Mouse (Mus musculus) retina, embryonic 14.5 days (tissue): ENCODE results near the gene Spatc1l.

Experiments used
- DNase-seq: peaks from one replicate; pipeline ENCODE4 v3.0.0-alpha.2; 2015; ENCODE audit warnings: low spot score

The Spatc1l gene

GRCm38 (mm10) chr10:76561972-76562371, at the start of gene Spatc1l:
Gene Spatc1l (plus strand): TSS chr10:76562272.
- DNase-seq = no peak

GRCm38 (mm10) chr10:76512965-76513583, 49.0 kb upstream of the Spatc1l start:
- peak; percentile 89 for DNase-seq

GRCm38 (mm10) chr10:76530922-76531321, 31.1 kb upstream of the Spatc1l start:
- DNase-seq = no peak

GRCm38 (mm10) chr10:76531375-76531774, 30.7 kb upstream of the Spatc1l start, which contains the start of gene Lss:
Gene Lss (plus strand): TSS chr10:76531588.
- DNase-seq = peak; percentile 98

DNA sequence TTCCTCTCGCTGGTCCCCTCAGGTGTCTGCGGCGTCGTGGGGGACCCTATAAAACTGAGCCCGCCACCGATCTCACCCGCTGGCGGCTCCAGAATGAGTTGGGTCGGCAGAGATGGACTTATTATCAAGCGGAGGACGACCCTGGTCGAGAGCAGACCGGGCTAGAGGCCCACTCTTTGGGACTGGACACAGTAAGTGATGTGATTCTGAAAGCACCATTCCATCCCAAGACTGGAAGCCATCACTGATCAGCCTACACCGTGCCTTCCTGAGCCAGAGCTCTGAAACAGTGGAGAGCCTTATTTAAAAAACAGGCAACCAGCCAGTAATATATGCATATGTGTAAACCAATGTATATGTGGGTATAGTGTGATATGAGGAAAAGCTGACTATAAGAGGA, 30.2 kb upstream of the Spatc1l start:
- no peak for DNase-seq

GRCm38 (mm10) chr10:76535526-76535925, 26.5 kb upstream of the Spatc1l start:
- no peak for DNase-seq

DNA sequence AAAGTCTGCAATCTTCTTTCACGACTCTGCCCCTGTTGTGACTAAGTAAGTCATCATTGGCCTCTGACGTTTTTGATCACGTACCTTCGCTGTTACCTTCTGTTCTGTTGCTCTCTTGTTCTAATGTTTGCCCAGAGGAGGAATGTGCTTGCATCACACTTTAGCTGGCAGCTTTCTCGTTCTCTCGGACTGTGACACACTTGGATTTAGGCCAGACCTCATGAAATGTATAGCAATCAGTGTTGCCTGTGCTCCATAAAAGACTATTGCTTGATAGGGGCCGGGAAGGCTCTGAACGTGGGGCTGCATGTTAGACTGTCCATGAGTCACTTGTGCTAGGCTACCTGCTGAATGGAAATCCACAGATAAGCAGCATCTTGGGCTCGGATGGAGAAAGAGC, 24.5 kb upstream of the Spatc1l start:
- DNase-seq = no peak

GRCm38 (mm10) chr10:76541336-76542085, 20.6 kb upstream of the Spatc1l start:
- no peak for DNase-seq

DNA sequence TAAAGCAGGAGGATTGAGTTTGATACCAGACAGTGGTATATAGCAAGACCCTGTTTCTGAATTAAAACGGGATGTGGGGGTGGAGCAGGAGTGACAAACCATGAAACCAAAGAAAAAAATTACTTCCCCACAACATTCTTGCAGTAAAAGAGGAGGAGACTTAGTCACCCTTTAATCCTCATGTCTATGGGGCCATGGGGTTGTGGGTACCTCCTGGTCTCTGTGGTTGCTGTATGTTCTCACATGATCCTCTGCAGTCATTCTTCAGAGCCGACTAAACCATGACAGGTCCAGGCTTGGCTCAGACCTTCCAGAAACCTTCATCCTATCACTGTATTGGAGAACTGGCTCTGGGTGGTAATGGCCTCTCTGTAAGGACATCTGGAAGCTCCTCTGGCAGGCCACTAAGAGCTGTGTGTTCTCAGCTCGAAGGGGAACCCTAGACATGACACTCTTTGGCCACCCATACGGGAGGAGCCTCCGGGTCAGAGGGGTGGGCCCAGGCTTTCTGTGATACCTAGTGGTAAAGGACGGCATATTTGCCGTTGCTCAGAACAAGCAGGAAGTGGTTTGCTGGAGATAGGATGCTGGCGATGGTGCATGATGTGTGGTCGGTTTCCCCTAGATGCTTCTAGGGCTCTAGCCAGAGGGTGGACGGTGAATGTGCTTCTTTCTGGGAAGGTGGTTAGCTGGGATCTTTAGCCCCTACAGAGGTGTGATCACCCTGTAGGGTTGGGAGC, 19.3 kb upstream of the Spatc1l start:
- DNase-seq = no peak

GRCm38 (mm10) chr10:76546566-76546965, 15.5 kb upstream of the Spatc1l start:
- no peak for DNase-seq

DNA sequence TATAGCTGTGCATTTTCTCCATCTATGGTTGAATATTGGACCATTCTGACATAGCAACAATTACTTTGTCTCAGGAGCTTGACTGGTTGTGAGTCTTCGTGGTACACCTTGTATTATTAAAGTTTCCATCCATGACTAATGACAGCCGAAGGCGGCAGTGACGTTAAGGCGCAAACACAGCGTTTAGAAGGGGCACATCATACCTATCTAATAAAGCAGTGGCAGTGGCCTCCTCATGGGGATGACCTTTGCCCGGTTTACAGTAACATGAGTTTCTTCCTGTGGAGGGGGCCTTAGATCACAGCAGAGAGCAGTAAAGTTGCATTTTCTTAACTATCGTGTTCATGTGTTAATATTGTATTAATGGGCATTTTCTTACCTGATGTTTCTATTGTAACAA, 13.9 kb upstream of the Spatc1l start:
- no peak for DNase-seq

- peak; percentile 9 for DNase-seq
Observed at GRCm38 (mm10) chr10:76550458-76550857, 11.6 kb upstream of the Spatc1l start.

DNA sequence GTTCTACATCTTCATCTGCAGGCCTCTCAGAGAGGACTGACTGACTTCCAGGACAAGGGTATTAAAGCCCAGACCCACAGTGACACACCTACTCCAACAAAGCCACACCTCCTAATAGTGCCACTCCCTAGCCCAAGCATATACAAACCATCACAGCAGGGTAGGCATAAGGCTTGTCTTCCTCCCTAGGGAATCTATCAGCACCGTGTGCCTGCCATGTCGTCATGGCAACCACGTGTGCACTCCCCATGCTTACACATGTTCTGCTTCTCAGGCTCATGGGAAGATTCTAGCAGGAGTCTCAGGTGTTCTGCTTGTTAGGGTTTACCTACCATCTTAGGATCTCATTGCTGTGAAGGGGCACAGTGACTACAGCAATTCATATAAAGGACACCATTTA, 10.5 kb upstream of the Spatc1l start:
- no peak for DNase-seq

- DNase-seq = no peak
Observed at GRCm38 (mm10) chr10:76554061-76554460, 8.0 kb upstream of the Spatc1l start.

GRCm38 (mm10) chr10:76569996-76570685, 8.1 kb downstream of the Spatc1l start:
- no peak for DNase-seq

- DNase-seq = no peak
Observed at GRCm38 (mm10) chr10:76571070-76571469, 9.0 kb downstream of the Spatc1l start.

GRCm38 (mm10) chr10:76572151-76572550, 10.1 kb downstream of the Spatc1l start:
- no peak for DNase-seq

DNA sequence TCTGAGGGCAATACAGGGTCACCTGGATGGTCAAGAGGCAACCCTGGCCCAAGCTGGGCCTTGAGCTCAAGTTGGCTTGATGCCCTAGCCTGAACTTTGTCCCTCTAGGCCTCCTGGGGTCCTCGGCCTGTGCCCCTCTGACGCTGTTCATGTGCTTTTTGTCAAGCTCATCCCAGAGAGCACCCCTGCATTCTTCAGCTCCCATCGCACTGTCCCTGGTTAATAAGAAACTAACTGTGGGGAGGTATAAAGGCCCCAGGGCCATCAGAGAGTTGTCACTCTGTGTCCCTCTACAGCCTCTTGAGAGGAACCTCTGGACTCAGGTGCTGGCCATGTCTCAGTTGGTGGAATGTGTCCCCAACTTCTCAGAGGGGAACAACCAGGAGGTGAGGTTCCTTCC, 13.3 kb downstream of the Spatc1l start, which contains the start of gene Ftcd:
TSS of gene Ftcd (plus strand) at position 275 of the 400 bp plus-strand sequence.
- DNase-seq = no peak

DNA sequence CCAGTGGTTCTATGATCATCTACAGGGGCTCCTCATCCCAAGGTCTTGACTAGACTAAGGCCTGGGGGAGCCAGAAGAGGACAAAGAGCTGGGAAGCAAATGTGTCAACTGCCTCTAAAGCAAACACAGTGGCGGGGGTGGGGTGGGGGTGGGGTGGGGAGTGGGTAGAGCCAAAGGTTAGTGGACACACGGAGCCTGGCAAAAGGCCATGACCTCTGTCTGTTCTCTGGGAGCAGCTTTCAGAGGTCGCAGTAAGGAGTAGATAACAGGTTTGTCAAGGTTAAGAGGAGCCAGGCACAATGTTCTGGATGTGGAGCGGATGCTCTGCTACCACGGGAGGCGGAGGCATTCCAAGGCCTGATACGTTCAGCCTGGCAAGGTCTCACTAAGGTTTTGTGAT, 14.8 kb downstream of the Spatc1l start:
- no peak for DNase-seq

DNA sequence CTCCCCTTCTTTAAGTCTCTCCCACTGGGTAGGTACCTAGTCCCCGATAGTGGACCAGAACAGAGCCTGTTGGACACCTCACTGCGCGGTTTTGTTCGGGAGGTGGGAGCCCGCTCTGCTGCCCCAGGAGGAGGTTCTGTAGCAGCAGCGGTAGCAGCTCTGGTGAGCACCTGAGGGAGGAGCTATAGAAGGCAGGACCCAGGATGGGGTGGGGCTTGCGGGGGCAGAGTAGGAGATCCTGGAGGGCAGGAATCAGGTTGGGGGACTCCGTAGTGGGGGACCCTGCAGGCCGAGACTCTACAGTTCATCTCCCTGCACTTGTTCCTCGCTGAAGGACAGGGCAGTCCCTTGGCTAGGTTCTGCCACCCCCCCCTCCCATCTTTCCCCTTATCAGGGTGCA, 22.1 kb downstream of the Spatc1l start:
- peak; percentile 2 for DNase-seq

DNA sequence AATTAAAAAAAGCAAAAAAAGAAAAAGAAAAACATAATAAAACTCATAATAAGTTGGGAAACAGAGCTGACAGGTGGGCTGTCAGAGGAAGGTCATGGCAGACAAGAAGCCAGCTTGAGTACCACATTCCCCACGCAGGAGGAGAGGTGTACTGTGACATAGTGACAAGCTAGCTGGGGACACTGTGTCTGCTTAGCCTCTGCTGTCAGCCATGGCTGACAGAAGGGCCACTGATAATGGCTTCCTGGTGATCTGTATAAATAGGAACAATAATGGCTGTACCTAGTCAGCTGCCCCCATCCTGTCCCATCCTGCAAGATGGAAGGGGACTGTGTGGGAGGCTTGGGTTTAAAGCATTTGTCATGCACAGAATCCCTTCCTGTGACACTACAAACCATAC, 24.1 kb downstream of the Spatc1l start:
- no peak for DNase-seq

DNA sequence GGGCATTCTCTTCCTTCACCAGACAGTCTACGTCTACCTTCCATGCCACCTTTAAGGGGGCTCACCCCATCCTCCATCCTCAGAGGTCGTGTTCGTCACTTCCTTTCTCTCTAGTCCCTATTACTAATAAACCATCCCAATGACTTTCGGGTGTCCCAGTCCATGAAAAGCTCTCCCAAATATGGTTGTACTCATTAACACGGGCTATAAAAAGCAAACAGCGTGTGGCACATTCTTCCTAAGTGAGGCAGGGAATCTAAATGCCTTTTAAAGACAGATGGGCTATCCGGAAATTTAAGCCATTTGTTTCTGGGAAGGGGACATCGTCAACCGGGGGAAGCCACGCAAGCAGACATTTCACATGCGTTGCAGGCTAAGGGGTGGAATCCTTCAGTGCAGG, 28.1 kb downstream of the Spatc1l start:
- no peak for DNase-seq
